Mouse (Mus musculus) hindbrain, embryonic 16.5 days (tissue): ENCODE data around the gene Rnf20. TPM values are rescaled to one million over a fixed set of nuclear protein-coding genes. Genes with fewer than 3 reads are reported as not detected.
A peak's percentile ranks its signal among the peaks of the same experiment; 100 is the strongest.

Experiments
- ATAC-seq: fragments of 200-750 bp; cut with Nextera tagmentation; 2 replicates; pipeline ENCODE4 v1.8.0; 2017; ENCODE audit warnings: moderate TSS enrichment, moderate library complexity
- H3K27ac ChIP-seq: fragments of 300-500 bp; sonication (generic); 2 replicates; pipeline ENCODE4 v1.5.1; 2014; ENCODE audit warnings: low read depth, mild to moderate bottlenecking, control low read depth, low read length, moderate library complexity
- H3K27me3 ChIP-seq: fragments of 300-500 bp; sonication (generic); replicated peaks from 2 replicates; pipeline ENCODE4 v1.6.1; 2014; ENCODE audit warnings: low read length; ENCODE audit not compliant: control insufficient read depth, insufficient read depth
- H3K36me3 ChIP-seq: fragments of 300-500 bp; sonication (generic); 2 replicates; pipeline ENCODE4 v1.6.1; 2014; ENCODE audit warnings: mild to moderate bottlenecking, low read length, moderate library complexity, mixed read lengths; ENCODE audit not compliant: control insufficient read depth, insufficient read depth
- H3K4me1 ChIP-seq: fragments of 300-500 bp; sonication (generic); 2 replicates; pipeline ENCODE4 v1.6.1; 2014; ENCODE audit warnings: low read depth, low read length; ENCODE audit not compliant: control insufficient read depth, insufficient read depth
- H3K4me2 ChIP-seq: fragments of 300-500 bp; sonication (generic); 2 replicates; pipeline ENCODE4 v1.6.1; 2014; ENCODE audit warnings: mild to moderate bottlenecking, low read length, control low read depth, moderate library complexity
- H3K4me3 ChIP-seq: fragments of 300-500 bp; sonication (generic); 2 replicates; pipeline ENCODE4 v1.5.1; 2014; ENCODE audit warnings: mild to moderate bottlenecking, low read length, control low read depth, moderate library complexity
- H3K9ac ChIP-seq: fragments of 300-500 bp; sonication (generic); 2 replicates; pipeline ENCODE4 v1.6.1; 2014; ENCODE audit warnings: low read depth, mild to moderate bottlenecking, control low read depth, low read length, moderate library complexity
- H3K9me3 ChIP-seq: fragments of 300-500 bp; sonication (generic); 2 replicates; pipeline ENCODE4 v1.6.1; 2014; ENCODE audit warnings: mild to moderate bottlenecking, low read length, moderate library complexity; ENCODE audit not compliant: control insufficient read depth
- WGBS: fragments of 180-500 bp; shearing (Covaris S2); extraction: QIAGEN DNeasy Blood & Tissue Kit; methylation state at CpG from one replicate; pipeline ENCODE4 v1.1.7; 2014; 5-methylcytosine and 5-hydroxymethylcytosine counted together
- polyA plus RNA-seq: library from polyadenylated mRNA; unstranded; fragments of >200 nt; fragmentation: Nextera tagmentation; extraction: Ambion mirVana; gene quantifications from 2 replicates; pipeline ENCODE4 v1.2.1, GENCODE M21; 2015

Rnf20 gene
- 41.8 and 41.9 TPM in 2 replicates for polyA plus RNA-seq

GRCm38 (mm10) chr4:49631319-49632138 is at the start of gene Rnf20:
Gene Rnf20 (plus strand): TSS chr4:49632006.
- Histone ChIP-seq H3K4me2 (peak within 1 kb of the TSS; percentile 82), H3K9me3 (no peaks in the 10 kb centered on the region), H3K4me3 (peak within 1 kb of the TSS; percentile 71), H3K27me3 (no peaks in the 10 kb centered on the region), H3K4me1 (peaks cover 17% of the 10 kb centered on the region), H3K27ac (peak within 1 kb of the TSS; percentile 80), H3K9ac (peak within 1 kb of the TSS; percentile 69), H3K36me3 (peaks cover 3% of the 10 kb centered on the region; the same call in 1 of the 2 replicates)
- peak; percentile 97 for ATAC-seq
- WGBS, result 4% methylated on average over 37 of the region's 37 CpGs

DNA sequence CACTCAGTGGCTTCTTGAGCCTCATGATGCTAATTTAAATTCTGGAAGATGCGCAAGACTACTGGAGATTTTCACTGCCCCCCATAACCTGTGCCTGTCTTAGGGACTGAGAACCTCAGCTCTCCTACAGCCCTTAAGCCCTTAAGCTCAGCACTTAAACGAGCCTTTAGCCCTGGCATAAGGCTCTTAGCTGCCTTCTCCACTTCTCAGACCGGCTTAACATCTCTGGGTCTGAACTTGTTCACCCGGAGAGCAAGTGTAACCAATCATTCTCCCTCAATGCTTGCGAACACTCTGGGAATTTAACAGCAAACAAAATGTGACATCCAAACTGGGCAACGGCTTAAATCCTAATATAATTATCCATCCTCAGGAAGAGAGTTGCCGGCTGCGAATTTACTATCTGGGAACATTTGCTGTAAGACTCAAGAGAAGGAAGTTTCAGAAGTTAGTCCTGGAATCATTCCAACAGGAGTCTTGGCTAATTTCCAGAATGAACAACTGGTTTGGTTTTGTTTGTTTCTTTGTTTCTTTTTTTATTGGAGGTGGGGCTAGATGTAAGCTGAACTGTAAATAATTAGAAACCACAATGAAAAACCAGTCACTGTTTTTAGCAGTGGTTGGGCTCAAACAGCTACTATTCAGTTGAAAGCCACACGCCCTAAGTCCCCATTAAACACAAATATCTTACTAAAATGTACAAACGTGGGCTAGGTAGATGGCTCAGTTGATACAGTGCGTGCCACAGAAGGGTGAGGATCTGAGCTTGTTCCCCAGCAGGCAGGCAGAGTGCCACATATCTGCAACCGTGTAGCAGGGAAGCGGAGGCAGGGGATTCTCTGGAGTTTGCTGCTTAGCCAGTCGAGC is 47.6 kb upstream of the Rnf20 start:
- no peak for ATAC-seq
- H3K27me3 ChIP-seq, result no peaks in the 10 kb centered on the region
- H3K9ac ChIP-seq, result no peak overlapping the region
- H3K36me3 ChIP-seq, result peaks cover 25% of the 10 kb centered on the region
- H3K4me1 ChIP-seq, result no peaks in the 10 kb centered on the region; the same call in 1 of the 2 replicates
- WGBS, result 49% methylated on average over 14 of the region's 14 CpGs
- peak overlapping the region; percentile 40; the same call in 1 of the 2 replicates for H3K27ac ChIP-seq
- H3K9me3 ChIP-seq, result no peaks in the 10 kb centered on the region
- H3K4me3 ChIP-seq, result no peak overlapping the region
- H3K4me2 ChIP-seq, result no peak overlapping the region

GRCm38 (mm10) chr4:49585524-49586101 is 46.2 kb upstream of the Rnf20 start:
- 80% methylated on average over 7 of the region's 7 CpGs for WGBS
- Histone ChIP-seq H3K4me3 (no peak overlapping the region), H3K36me3 (peaks cover 25% of the 10 kb centered on the region), H3K4me2 (no peak overlapping the region), H3K9me3 (no peaks in the 10 kb centered on the region), H3K27ac (no peak overlapping the region), H3K9ac (no peak overlapping the region), H3K27me3 (no peaks in the 10 kb centered on the region), H3K4me1 (no peaks in the 10 kb centered on the region; the same call in 1 of the 2 replicates)
- peak; percentile 81 for ATAC-seq

DNA sequence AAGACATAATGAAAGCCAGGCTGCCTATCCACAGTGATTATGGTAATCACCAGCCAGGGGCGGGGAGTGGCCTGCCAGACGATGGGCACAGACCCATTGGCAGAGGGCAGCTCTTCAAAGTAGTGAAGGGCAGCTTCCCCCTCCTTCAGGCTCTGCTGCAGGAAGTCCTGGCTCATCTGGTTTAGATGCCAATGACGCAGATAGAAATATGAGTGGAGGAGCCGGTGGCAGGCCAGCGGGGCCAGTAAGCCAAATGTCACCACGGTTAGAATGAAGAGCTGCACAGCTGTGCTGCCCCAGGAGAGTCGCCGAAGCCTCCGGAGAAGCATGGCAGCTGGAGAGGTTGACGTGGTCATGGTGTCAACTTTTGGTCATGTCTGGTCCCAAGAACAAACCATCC is 45.0 kb upstream of the Rnf20 start:
- Histone ChIP-seq H3K4me1 (no peaks in the 10 kb centered on the region; the same call in 1 of the 2 replicates), H3K4me2 (no peak overlapping the region), H3K9me3 (no peaks in the 10 kb centered on the region), H3K27me3 (no peaks in the 10 kb centered on the region), H3K4me3 (no peak overlapping the region), H3K9ac (no peak overlapping the region), H3K27ac (no peak overlapping the region), H3K36me3 (peaks cover 25% of the 10 kb centered on the region)
- 88% methylated on average over 10 of the region's 10 CpGs for WGBS
- ATAC-seq, result no peak

DNA sequence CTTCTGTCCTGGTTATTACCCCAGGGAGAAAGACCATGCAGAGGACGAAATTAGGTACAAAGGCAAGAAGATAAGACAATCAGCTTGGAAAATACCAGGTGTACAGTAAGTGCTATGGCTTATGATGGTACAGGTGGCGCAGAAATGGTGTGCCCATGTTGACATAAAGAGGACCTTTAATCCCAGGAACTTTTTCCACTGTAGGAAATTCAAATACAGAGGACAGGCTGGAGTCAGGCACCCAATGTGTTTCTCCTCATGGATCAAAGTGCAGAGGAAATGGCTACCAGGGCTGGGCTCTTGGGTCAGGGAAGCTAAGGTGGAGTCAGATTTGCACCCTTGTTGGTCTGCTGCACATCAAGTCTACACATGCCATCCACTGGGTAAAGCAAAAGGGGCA is 41.7 kb upstream of the Rnf20 start:
- Histone ChIP-seq H3K9me3 (no peaks in the 10 kb centered on the region), H3K4me2 (no peak overlapping the region)
- 88% methylated on average over 2 of the region's 2 CpGs for WGBS

GRCm38 (mm10) chr4:49596846-49597182 is 35.0 kb upstream of the Rnf20 start:
- H3K4me3 ChIP-seq, result peak overlapping the region; percentile 79
- H3K9ac ChIP-seq, result peak overlapping the region; percentile 91
- no peaks in the 10 kb centered on the region for H3K36me3 ChIP-seq
- H3K27ac ChIP-seq, result peak overlapping the region; percentile 90
- ATAC-seq, result no peak; the same call in 1 of the 2 replicates
- peak overlapping the region; percentile 74 for H3K4me2 ChIP-seq
- no peaks in the 10 kb centered on the region for H3K9me3 ChIP-seq
- WGBS, result under 1% methylated on average over 20 of the region's 20 CpGs
- H3K27me3 ChIP-seq, result no peaks in the 10 kb centered on the region
- peaks cover 5% of the 10 kb centered on the region for H3K4me1 ChIP-seq

More for the DNA sequence above, 41.7 kb upstream of the Rnf20 start:
- H3K36me3 ChIP-seq, result peaks cover 18% of the 10 kb centered on the region
- no peak overlapping the region for H3K4me3 ChIP-seq
- H3K9ac ChIP-seq, result no peak overlapping the region
- H3K4me1 ChIP-seq, result no peaks in the 10 kb centered on the region; the same call in 1 of the 2 replicates
- ATAC-seq, result no peak
- no peaks in the 10 kb centered on the region for H3K27me3 ChIP-seq
- H3K27ac ChIP-seq, result no peak overlapping the region

DNA sequence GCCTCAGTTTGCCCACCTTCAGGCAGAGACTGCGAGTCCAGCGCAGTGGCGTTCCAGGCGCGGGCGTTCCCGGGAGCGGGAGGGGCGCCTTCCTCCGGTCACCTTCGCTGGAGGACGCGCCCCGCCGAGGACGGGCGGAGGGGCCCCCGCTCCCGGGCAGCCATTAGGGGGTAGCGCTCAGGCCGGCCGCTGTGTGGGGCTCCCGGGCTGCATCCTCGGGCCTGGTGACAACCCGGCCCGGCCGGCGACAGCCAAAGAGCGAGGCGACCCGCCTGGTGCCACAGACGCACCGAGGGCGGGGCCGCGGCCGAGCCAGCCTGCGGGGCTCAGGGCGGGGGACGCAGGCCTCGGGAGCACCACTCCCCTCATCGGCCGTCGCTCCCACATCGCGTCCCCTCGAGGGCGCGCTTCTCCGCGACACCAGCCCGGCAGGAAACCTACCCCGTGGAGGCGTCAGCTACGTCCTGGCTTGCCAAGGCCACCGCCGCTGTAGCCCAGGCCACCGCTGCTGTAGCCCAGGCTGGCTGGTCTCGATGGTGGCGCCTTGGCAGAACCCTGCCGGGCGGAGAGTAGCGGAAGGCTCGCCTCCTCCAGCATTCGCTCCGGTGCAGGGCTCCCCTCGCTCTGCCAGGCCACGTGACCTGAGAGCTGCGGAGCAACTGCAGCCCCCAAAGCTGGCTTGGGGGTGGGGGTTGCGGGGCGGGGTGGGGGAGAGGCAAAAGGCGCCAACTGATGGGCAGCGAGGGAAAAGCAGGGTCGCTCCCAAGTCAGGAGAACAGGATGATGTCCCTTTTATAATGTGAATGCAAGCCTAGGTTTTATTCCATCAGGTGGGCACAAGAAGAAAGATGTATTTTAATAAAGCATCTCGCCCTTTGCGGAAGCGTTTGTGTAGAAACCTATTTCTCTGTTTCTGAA is 34.4 kb upstream of the Rnf20 start, which contains the start of gene Tmem246:
TSS of gene Tmem246 (minus strand) at position 694 of the 918 bp plus-strand sequence.
- peak; percentile 95 for ATAC-seq
- peak within 1 kb of the TSS; percentile 74 for H3K4me2 ChIP-seq
- H3K27me3 ChIP-seq, result no peaks in the 10 kb centered on the region
- H3K9ac ChIP-seq, result peak within 1 kb of the TSS; percentile 91
- WGBS, result under 1% methylated on average over 59 of the region's 77 CpGs
- no peaks in the 10 kb centered on the region for H3K36me3 ChIP-seq
- peak within 1 kb of the TSS; percentile 90 for H3K27ac ChIP-seq
- H3K4me1 ChIP-seq, result peaks cover 5% of the 10 kb centered on the region
- H3K9me3 ChIP-seq, result no peaks in the 10 kb centered on the region
- H3K4me3 ChIP-seq, result peak within 1 kb of the TSS; percentile 79

DNA sequence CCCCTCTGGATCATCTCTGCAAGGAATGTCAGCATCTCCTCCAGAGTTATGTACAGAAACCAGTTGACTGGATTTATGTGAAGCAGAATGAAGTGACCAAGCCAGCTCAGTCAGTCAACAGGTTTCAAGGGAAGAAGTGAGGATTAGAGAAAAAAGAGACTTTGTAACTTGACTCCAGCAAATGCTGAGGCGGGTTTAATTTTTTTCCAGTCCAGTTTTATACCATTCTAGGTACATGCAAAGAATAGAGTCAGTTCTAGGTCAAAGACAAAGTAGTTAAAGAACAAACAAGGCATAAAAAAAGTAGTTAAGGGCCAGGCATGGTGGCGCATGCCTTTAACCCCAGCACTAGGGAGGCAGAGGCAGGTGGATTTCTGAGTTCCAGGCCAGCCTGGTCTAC is 28.6 kb upstream of the Rnf20 start:
- Histone ChIP-seq H3K27me3 (no peaks in the 10 kb centered on the region), H3K36me3 (no peaks in the 10 kb centered on the region), H3K4me1 (peaks cover under 1% of the 10 kb centered on the region; the same call in 1 of the 2 replicates), H3K4me2 (no peak overlapping the region), H3K9ac (no peak overlapping the region), H3K4me3 (no peak overlapping the region), H3K27ac (no peak overlapping the region), H3K9me3 (no peaks in the 10 kb centered on the region)
- 87% methylated on average over 2 of the region's 2 CpGs for WGBS
- no peak for ATAC-seq
